Mouse (Mus musculus): ENCODE results near the gene Arpp21.

- no peak for TF ChIP-seq CTCF (IDR thresholded peaks at IDR 0.05; ENCODE audit: low read depth, low read length)
- TF ChIP-seq POLR2A (IDR thresholded peaks at IDR 0.05; ENCODE audit: borderline replicate concordance, low read depth, low read length): no peak
Measured at GRCm38 (mm10) chr9:112217161-112217560, 18.6 kb downstream of the Arpp21 start.
